Mouse (Mus musculus): ENCODE measurements around the gene Cox15. TPM values are rescaled to one million over a fixed set of nuclear protein-coding genes. Genes with fewer than 3 reads are reported as not detected.

Cox15 gene
- total and polyA plus RNA-seq, 3 experiments = 30.2 to 59.1 (median 32.4) TPM

GRCm38 (mm10) chr19:43777308-43777707 is 24.5 kb upstream of the Cox15 start:
- no peak for DNase-seq (ENCODE audit: low read depth, low spot score)
- Histone ChIP-seq H3K4me3 (ENCODE audit: control insufficient read depth in 1 of 2, insufficient read depth in 1 of 2, low read depth in 2 of 2, low read length in 2 of 2) (no peak overlapping the region), H3K9ac (ENCODE audit: control insufficient read depth, low read depth, low read length, poor library complexity, severe bottlenecking) (no peak overlapping the region), H3K4me1 (ENCODE audit: control insufficient read depth in 1 of 2, insufficient read depth in 2 of 2, low read length in 2 of 2) (peaks cover 3 to 21% of the 10 kb centered on the region in 2 experiments; a peak in 3 of 4 replicates), H3K79me2 (ENCODE audit: control insufficient read depth, insufficient read depth, low read length, poor library complexity) (no peaks in the 10 kb centered on the region), H3K36me3 (ENCODE audit: control insufficient read depth in 1 of 2, insufficient read depth in 2 of 2, low read length in 2 of 2) (peaks cover 0 to 14% of the 10 kb centered on the region in 2 experiments; a peak in 2 of 4 replicates), H3K9me3 (replicated peaks; ENCODE audit: insufficient read depth, low read length) (no peaks in the 10 kb centered on the region), H3K27me3 (ENCODE audit: control insufficient read depth in 1 of 2, insufficient read depth in 2 of 2, low read length in 2 of 2) (no peaks in the 10 kb centered on the region; a peak in 1 of 4 replicates), H3K27ac (ENCODE audit: control insufficient read depth, low read depth, low read length) (no peak overlapping the region)
- TF ChIP-seq ZKSCAN1 (IDR thresholded peaks at IDR 0.05; ENCODE audit: low read depth, low read length) (no peak), RCOR1 (IDR thresholded peaks at IDR 0.05; ENCODE audit: low read depth, low read length) (no peak), CHD2 (IDR thresholded peaks at IDR 0.05; ENCODE audit: low read length) (no peak), TBP (IDR thresholded peaks at IDR 0.05; ENCODE audit: low read depth, low read length) (no peak), E2F4 (IDR thresholded peaks at IDR 0.05; ENCODE audit: borderline replicate concordance, low read depth, low read length) (no peak), ETS1 (IDR thresholded peaks at IDR 0.05; ENCODE audit: low read depth, low read length) (no peak), CHD1 (IDR thresholded peaks at IDR 0.05; ENCODE audit: low read depth, low read length) (no peak), MEF2A (IDR thresholded peaks at IDR 0.05; ENCODE audit: extremely low read depth, insufficient replicate concordance, low read depth, low read length, poor library complexity, severe bottlenecking) (no peak), UBTF (IDR thresholded peaks at IDR 0.05; ENCODE audit: borderline replicate concordance, insufficient read depth, low read depth, low read length) (no peak), RAD21 (IDR thresholded peaks at IDR 0.05; ENCODE audit: low read depth, low read length) (no peak), MAZ (IDR thresholded peaks at IDR 0.05; ENCODE audit: low read depth, low read length) (no peak), NRF1 (IDR thresholded peaks at IDR 0.05; ENCODE audit: insufficient read depth, low read depth, low read length, poor library complexity, severe bottlenecking) (no peak), ZNF384 (IDR thresholded peaks at IDR 0.05; ENCODE audit: low read depth, low read length) (no peak), ZMIZ1 (IDR thresholded peaks at IDR 0.05; ENCODE audit: low read depth, low read length) (no peak), POLR2AphosphoS2 (IDR thresholded peaks at IDR 0.05; ENCODE audit: low read length) (no peak), MYB (IDR thresholded peaks at IDR 0.05; ENCODE audit: low read depth, low read length) (no peak)

GRCm38 (mm10) chr19:43776561-43776960 is 23.8 kb upstream of the Cox15 start:
- H3K4me3 ChIP-seq (ENCODE audit: control insufficient read depth in 1 of 2, insufficient read depth in 1 of 2, low read depth in 2 of 2, low read length in 2 of 2) = no peak overlapping the region
- no peaks in the 10 kb centered on the region for H3K9me3 ChIP-seq (replicated peaks; ENCODE audit: insufficient read depth, low read length)
- no peaks in the 10 kb centered on the region for H3K79me2 ChIP-seq (ENCODE audit: control insufficient read depth, insufficient read depth, low read length, poor library complexity)
- no peaks in the 10 kb centered on the region; a peak in 1 of 4 replicates for H3K27me3 ChIP-seq (ENCODE audit: control insufficient read depth in 1 of 2, insufficient read depth in 2 of 2, low read length in 2 of 2)
- H3K36me3 ChIP-seq (ENCODE audit: control insufficient read depth in 1 of 2, insufficient read depth in 2 of 2, low read length in 2 of 2) = peaks cover 0 to 19% of the 10 kb centered on the region in 2 experiments; a peak in 2 of 4 replicates
- H3K4me1 ChIP-seq (ENCODE audit: control insufficient read depth in 1 of 2, insufficient read depth in 2 of 2, low read length in 2 of 2) = peaks cover 3 to 22% of the 10 kb centered on the region in 2 experiments; a peak in 3 of 4 replicates
- TF ChIP-seq ELF1 (IDR thresholded peaks at IDR 0.05; ENCODE audit: low read depth, low read length) (no peak), MYC (IDR thresholded peaks at IDR 0.05; ENCODE audit: low read depth, low read length) (no peak), MEF2A (IDR thresholded peaks at IDR 0.05; ENCODE audit: extremely low read depth, insufficient replicate concordance, low read depth, low read length, poor library complexity, severe bottlenecking) (no peak), EP300 (IDR thresholded peaks at IDR 0.05; ENCODE audit: low read depth in 1 of 2, low read length in 2 of 2) (no peak)
- no peak for DNase-seq (ENCODE audit: low read depth, low spot score)
- no peak overlapping the region for H3K9ac ChIP-seq (ENCODE audit: control insufficient read depth, low read depth, low read length, poor library complexity, severe bottlenecking)
- no peak overlapping the region for H3K27ac ChIP-seq (ENCODE audit: control insufficient read depth, low read depth, low read length)
